Mouse (Mus musculus): ENCODE data around the gene Hoxd1.

- TF ChIP-seq CTCF (IDR thresholded peaks at IDR 0.05; ENCODE audit: low read depth) (no peak), EP300 (optimal IDR thresholded peaks at IDR 0.05) (no peak)
These were observed 15.8 kb upstream of the Hoxd1 start for GRCm38 (mm10) chr2:74747006-74747405.
